Mouse (Mus musculus) cerebellum, postnatal 36 days (tissue): ENCODE data around the gene Rnase4.

Experiments
- DNase-seq, 2 experiments: peaks; one replicate each; pipeline ENCODE4 v3.0.0; 2021 to 2022; ENCODE audit warnings: mixed read lengths in 2 of 2

Gene Rnase4

GRCm38 (mm10) chr14:51088970-51089673 lies 1.8 kb upstream of the Rnase4 start:
- DNase-seq: peak; percentile 95 to 100

GRCm38 (mm10) chr14:51089674-51090076 lies 1.2 kb upstream of the Rnase4 start:
- DNase-seq: no peak

GRCm38 (mm10) chr14:51090077-51090781 lies 648 bp upstream of the Rnase4 start:
- DNase-seq: peak; percentile 76 to 88

GRCm38 (mm10) chr14:51092073-51092620 lies 1.3 kb downstream of the Rnase4 start:
- DNase-seq: no peak

- DNase-seq: no peak
Observed at GRCm38 (mm10) chr14:51093496-51093895, 2.6 kb downstream of the Rnase4 start.

- DNase-seq: no peak
Observed at GRCm38 (mm10) chr14:51094096-51094875, 3.4 kb downstream of the Rnase4 start.

GRCm38 (mm10) chr14:51094921-51095320 lies 4.0 kb downstream of the Rnase4 start:
- DNase-seq: no peak

- no peak for DNase-seq
Observed at GRCm38 (mm10) chr14:51095736-51096524, 5.1 kb downstream of the Rnase4 start.

- DNase-seq: peak; percentile 61 to 89
Observed at GRCm38 (mm10) chr14:51098300-51098699, 7.4 kb downstream of the Rnase4 start.

- no peak for DNase-seq
Observed at GRCm38 (mm10) chr14:51098921-51099320, 8.0 kb downstream of the Rnase4 start.

GRCm38 (mm10) chr14:51101284-51101683 lies 10.4 kb downstream of the Rnase4 start:
- DNase-seq: no peak

GRCm38 (mm10) chr14:51103217-51103616 lies 12.3 kb downstream of the Rnase4 start:
- DNase-seq: peak; percentile 69 to 74

GRCm38 (mm10) chr14:51104366-51104765 lies 13.5 kb downstream of the Rnase4 start:
- DNase-seq: no peak

- DNase-seq: no peak
Observed at GRCm38 (mm10) chr14:51106449-51106967, 15.6 kb downstream of the Rnase4 start.

- no peak for DNase-seq
Observed at GRCm38 (mm10) chr14:51111966-51112365, 21.1 kb downstream of the Rnase4 start.

GRCm38 (mm10) chr14:51113476-51113875 lies 22.6 kb downstream of the Rnase4 start:
- DNase-seq: no peak

- no peak for DNase-seq
Observed at GRCm38 (mm10) chr14:51113916-51114560, 23.2 kb downstream of the Rnase4 start, which contains the start of gene Eddm3b. Eddm3b (plus strand) TSS chr14:51114426.

- no peak for DNase-seq
Observed at GRCm38 (mm10) chr14:51125684-51126083, 34.8 kb downstream of the Rnase4 start.

- no peak for DNase-seq
Observed at GRCm38 (mm10) chr14:51127648-51128258, 36.9 kb downstream of the Rnase4 start.

- DNase-seq: no peak
Observed at GRCm38 (mm10) chr14:51128775-51129623, 38.1 kb downstream of the Rnase4 start.
